Mouse (Mus musculus) heart, embryonic 16.5 days (tissue): ENCODE data around the gene Btd. TPM values are rescaled to one million over a fixed set of nuclear protein-coding genes. Genes with fewer than 3 reads are reported as not detected.
"Not testable (repeated sequence)": the region's sequence is repeated elsewhere in the genome, so short reads cannot be mapped to it uniquely, and the experiment has no call there.

Experiments
- ATAC-seq: fragments of 200-750 bp; cut with Nextera tagmentation; replicated peaks from 2 replicates; pipeline ENCODE4 v1.8.0; 2017; ENCODE audit warnings: moderate number of reproducible peaks; ENCODE audit not compliant: insufficient read depth, low FRiP score; ENCODE audit errors: extremely low read depth
- H3K27ac ChIP-seq: fragments of 300-500 bp; sonication (generic); 2 replicates; pipeline ENCODE4 v1.5.1; 2014; ENCODE audit warnings: mild to moderate bottlenecking, low read length, control low read depth, moderate library complexity
- H3K27me3 ChIP-seq: fragments of 300-500 bp; sonication (generic); 2 replicates; pipeline ENCODE4 v1.6.1; 2014; ENCODE audit warnings: low read length, mixed read lengths; ENCODE audit not compliant: control insufficient read depth, insufficient read depth
- H3K36me3 ChIP-seq: fragments of 300-500 bp; sonication (generic); 2 replicates; pipeline ENCODE4 v1.6.1; 2014; ENCODE audit not compliant: control insufficient read depth, insufficient read depth
- H3K4me1 ChIP-seq: fragments of 300-500 bp; sonication (generic); 2 replicates; pipeline ENCODE4 v1.6.1; 2014; ENCODE audit warnings: low read length, mixed read lengths; ENCODE audit not compliant: control insufficient read depth, insufficient read depth
- H3K4me2 ChIP-seq: fragments of 300-500 bp; sonication (generic); 2 replicates; pipeline ENCODE4 v1.6.1; 2014; ENCODE audit warnings: low read depth, mild to moderate bottlenecking, control low read depth, low read length
- H3K4me3 ChIP-seq: fragments of 300-500 bp; sonication (generic); 2 replicates; pipeline ENCODE4 v1.5.1; 2014; ENCODE audit warnings: mild to moderate bottlenecking, control low read depth, low read length
- H3K9ac ChIP-seq: fragments of 300-500 bp; sonication (generic); 2 replicates; pipeline ENCODE4 v1.6.1; 2014; ENCODE audit warnings: low read length, control low read depth
- H3K9me3 ChIP-seq: fragments of 300-500 bp; sonication (generic); replicated peaks from 2 replicates; pipeline ENCODE4 v1.6.1; 2016; ENCODE audit warnings: low read length; ENCODE audit not compliant: control insufficient read depth
- WGBS: fragments of 180-500 bp; shearing (Covaris S2); extraction: QIAGEN DNeasy Blood & Tissue Kit; methylation state at CpG from one replicate; pipeline ENCODE4 v1.1.7; 2014; 5-methylcytosine and 5-hydroxymethylcytosine counted together
- polyA plus RNA-seq: library from polyadenylated mRNA; unstranded; fragments of >200 nt; fragmentation: Nextera tagmentation; extraction: Ambion mirVana; gene quantifications from 2 replicates; pipeline ENCODE4 v1.2.1, GENCODE M21; 2015

Gene Btd
- 23.4 and 24.2 TPM in 2 replicates for polyA plus RNA-seq

- H3K27me3 ChIP-seq, result no peaks in the 10 kb centered on the region
- peak within 1 kb of the TSS; percentile 81 for H3K4me2 ChIP-seq
- ATAC-seq, result peak; percentile 98
These were observed at the start of gene Btd, which contains the start of gene Hacl1 for GRCm38 (mm10) chr14:31640890-31641505. Btd (plus strand) TSS chr14:31641028. Hacl1 (minus strand) TSS chr14:31641286.

GRCm38 (mm10) chr14:31591243-31591642 is 49.6 kb upstream of the Btd start, which contains the start of gene Colq:
Colq (minus strand) TSS chr14:31591343.
- Histone ChIP-seq H3K4me1 (no peaks in the 10 kb centered on the region), H3K36me3 (no peaks in the 10 kb centered on the region), H3K9ac (no peak within 1 kb of the TSS), H3K27me3 (no peaks in the 10 kb centered on the region), H3K4me2 (no peak within 1 kb of the TSS), H3K9me3 (no peaks in the 10 kb centered on the region), H3K4me3 (no peak within 1 kb of the TSS), H3K27ac (no peak within 1 kb of the TSS)
- no peak for ATAC-seq
- WGBS, result 75% methylated on average over 3 of the region's 3 CpGs

More at GRCm38 (mm10) chr14:31640890-31641505, at the start of gene Btd, which contains the start of gene Hacl1:
- under 1% methylated on average over 30 of the region's 30 CpGs for WGBS
- Histone ChIP-seq H3K9me3 (no peaks in the 10 kb centered on the region), H3K27ac (peak within 1 kb of the TSS; percentile 90), H3K36me3 (no peaks in the 10 kb centered on the region), H3K4me1 (peaks cover 9% of the 10 kb centered on the region), H3K4me3 (peak within 1 kb of the TSS; percentile 90), H3K9ac (peak within 1 kb of the TSS; percentile 83)

GRCm38 (mm10) chr14:31593036-31593435 is 47.8 kb upstream of the Btd start:
- H3K27ac ChIP-seq, result no peak overlapping the region
- no peaks in the 10 kb centered on the region for H3K36me3 ChIP-seq
- H3K9ac ChIP-seq, result no peak overlapping the region
- no peak for ATAC-seq
- H3K9me3 ChIP-seq, result no peaks in the 10 kb centered on the region
- WGBS, result 67% methylated on average over 2 of the region's 2 CpGs
- no peaks in the 10 kb centered on the region for H3K27me3 ChIP-seq
- no peak overlapping the region for H3K4me2 ChIP-seq
- no peaks in the 10 kb centered on the region for H3K4me1 ChIP-seq
- H3K4me3 ChIP-seq, result no peak overlapping the region

- 61% methylated on average over 3 of the region's 3 CpGs for WGBS
- H3K36me3 ChIP-seq, result no peaks in the 10 kb centered on the region
- H3K4me3 ChIP-seq, result no peak overlapping the region
- H3K9me3 ChIP-seq, result no peaks in the 10 kb centered on the region
- no peak for ATAC-seq
- H3K27me3 ChIP-seq, result no peaks in the 10 kb centered on the region
- H3K4me2 ChIP-seq, result no peak overlapping the region
- no peaks in the 10 kb centered on the region for H3K4me1 ChIP-seq
- H3K9ac ChIP-seq, result no peak overlapping the region
- H3K27ac ChIP-seq, result no peak overlapping the region
These were observed 46.1 kb upstream of the Btd start for GRCm38 (mm10) chr14:31594693-31595092.

GRCm38 (mm10) chr14:31596408-31596807 is 44.4 kb upstream of the Btd start:
- ATAC-seq, result no peak
- H3K9ac ChIP-seq, result no peak overlapping the region
- 67% methylated on average over 7 of the region's 7 CpGs for WGBS

GRCm38 (mm10) chr14:31597446-31597845 is 43.4 kb upstream of the Btd start:
- H3K4me3 ChIP-seq, result no peak overlapping the region
- 82% methylated on average over 4 of the region's 4 CpGs for WGBS

More at GRCm38 (mm10) chr14:31596408-31596807, 44.4 kb upstream of the Btd start:
- no peaks in the 10 kb centered on the region for H3K4me1 ChIP-seq
- no peak overlapping the region for H3K27ac ChIP-seq
- H3K4me3 ChIP-seq, result no peak overlapping the region
- no peaks in the 10 kb centered on the region for H3K36me3 ChIP-seq
- no peaks in the 10 kb centered on the region for H3K9me3 ChIP-seq
- no peaks in the 10 kb centered on the region for H3K27me3 ChIP-seq
- no peak overlapping the region for H3K4me2 ChIP-seq

GRCm38 (mm10) chr14:31601908-31602615 is 38.8 kb upstream of the Btd start:
- no peak overlapping the region for H3K4me3 ChIP-seq
- H3K36me3 ChIP-seq, result no peaks in the 10 kb centered on the region
- ATAC-seq, result no peak
- no peak overlapping the region for H3K27ac ChIP-seq
- 90% methylated on average over 14 of the region's 14 CpGs for WGBS
- H3K9ac ChIP-seq, result no peak overlapping the region
- H3K4me1 ChIP-seq, result no peaks in the 10 kb centered on the region
- no peaks in the 10 kb centered on the region for H3K9me3 ChIP-seq
- no peaks in the 10 kb centered on the region for H3K27me3 ChIP-seq
- H3K4me2 ChIP-seq, result no peak overlapping the region

More at GRCm38 (mm10) chr14:31597446-31597845, 43.4 kb upstream of the Btd start:
- no peaks in the 10 kb centered on the region for H3K36me3 ChIP-seq
- H3K4me2 ChIP-seq, result no peak overlapping the region
- no peaks in the 10 kb centered on the region for H3K27me3 ChIP-seq
- ATAC-seq, result no peak
- H3K4me1 ChIP-seq, result no peaks in the 10 kb centered on the region
- H3K9me3 ChIP-seq, result no peaks in the 10 kb centered on the region
- H3K9ac ChIP-seq, result no peak overlapping the region
- H3K27ac ChIP-seq, result no peak overlapping the region

- H3K4me2 ChIP-seq, H3K27me3 ChIP-seq, H3K4me3 ChIP-seq, H3K9me3 ChIP-seq, H3K36me3 ChIP-seq, H3K9ac ChIP-seq, ATAC-seq, H3K27ac ChIP-seq, H3K4me1 ChIP-seq: not testable (repeated sequence)
- WGBS, result 72% methylated on average over 6 of the region's 6 CpGs
These were observed 38.2 kb upstream of the Btd start for GRCm38 (mm10) chr14:31602616-31602979.

GRCm38 (mm10) chr14:31604916-31605315 is 35.9 kb upstream of the Btd start:
- Histone ChIP-seq H3K27me3 (no peaks in the 10 kb centered on the region), H3K4me2 (no peak overlapping the region), H3K4me1 (no peaks in the 10 kb centered on the region), H3K9ac (no peak overlapping the region), H3K9me3 (no peaks in the 10 kb centered on the region), H3K36me3 (no peaks in the 10 kb centered on the region), H3K27ac (no peak overlapping the region), H3K4me3 (no peak overlapping the region)
- 61% methylated on average over 5 of the region's 5 CpGs for WGBS
- ATAC-seq, result no peak
